Mouse (Mus musculus) embryonic facial prominence, embryonic 14.5 days (tissue): Measurements from ENCODE around the gene Ankrd16. TPM values are rescaled to one million over a fixed set of nuclear protein-coding genes. Genes with fewer than 3 reads are reported as not detected.

ENCODE experiments used
- ATAC-seq: fragments of 200-750 bp; cut with Nextera tagmentation; 2 replicates; pipeline ENCODE4 v1.8.0; 2017; ENCODE audit warnings: low read depth, moderate number of reproducible peaks, moderate TSS enrichment
- DNase-seq: peaks from one replicate; pipeline ENCODE4 v3.0.0-alpha.2; 2015; ENCODE audit warnings: low spot score
- H3K27ac ChIP-seq: fragments of 300-500 bp; sonication (generic); replicated peaks from 2 replicates; pipeline ENCODE4 v1.5.1; 2014; ENCODE audit warnings: low read depth, mild to moderate bottlenecking, low read length, moderate library complexity
- H3K27me3 ChIP-seq: fragments of 300-500 bp; sonication (generic); replicated peaks from 2 replicates; pipeline ENCODE4 v1.6.1; 2014; ENCODE audit warnings: low read length; ENCODE audit not compliant: control insufficient read depth, insufficient read depth
- H3K36me3 ChIP-seq: fragments of 300-500 bp; sonication (generic); 2 replicates; pipeline ENCODE4 v1.6.1; 2014; ENCODE audit warnings: low read length, mixed read lengths; ENCODE audit not compliant: control insufficient read depth, insufficient read depth
- H3K4me1 ChIP-seq: fragments of 300-500 bp; sonication (generic); 2 replicates; pipeline ENCODE4 v1.6.1; 2014; ENCODE audit warnings: antibody characterized with exemption, low read length; ENCODE audit not compliant: control insufficient read depth, insufficient read depth
- H3K4me2 ChIP-seq: fragments of 300-500 bp; sonication (generic); 2 replicates; pipeline ENCODE4 v1.6.1; 2014; ENCODE audit warnings: low read depth, mild to moderate bottlenecking, low read length, moderate library complexity, mixed read lengths
- H3K4me3 ChIP-seq: fragments of 300-500 bp; sonication (generic); 2 replicates; pipeline ENCODE4 v1.5.1; 2014; ENCODE audit warnings: low read depth, mild to moderate bottlenecking, low read length
- H3K9ac ChIP-seq: fragments of 300-500 bp; sonication (generic); 2 replicates; pipeline ENCODE4 v1.6.1; 2014; ENCODE audit warnings: low read depth, mild to moderate bottlenecking, low read length, moderate library complexity, mixed read lengths
- H3K9me3 ChIP-seq: fragments of 300-500 bp; sonication (generic); 2 replicates; pipeline ENCODE4 v1.6.1; 2016; ENCODE audit warnings: low read length; ENCODE audit not compliant: control insufficient read depth
- WGBS: fragments of 180-500 bp; shearing (Covaris S2); extraction: QIAGEN DNeasy Blood & Tissue Kit; methylation state at CpG from one replicate; pipeline ENCODE4 v1.1.7; 2014; 5-methylcytosine and 5-hydroxymethylcytosine counted together
- polyA plus RNA-seq: library from polyadenylated mRNA; unstranded; fragments of >200 nt; fragmentation: Nextera tagmentation; extraction: Ambion mirVana; gene quantifications from 2 replicates; pipeline ENCODE4 v1.2.1, GENCODE M21; 2014

Gene Ankrd16
- polyA plus RNA-seq, 1 experiment from 2014 or later: 22.0 TPM

GRCm38 (mm10) chr2:11794668-11795067 is 17.0 kb downstream of the Ankrd16 start:
- ATAC-seq (no peak), DNase-seq (no peak)
- H3K4me3 ChIP-seq: no peak overlapping the region
- no peaks in the 10 kb centered on the region for H3K4me1 ChIP-seq
- H3K9me3 ChIP-seq: no peaks in the 10 kb centered on the region
- H3K27ac ChIP-seq: no peak overlapping the region
- H3K27me3 ChIP-seq: no peaks in the 10 kb centered on the region
- 73% methylated on average over 4 of the region's 4 CpGs for WGBS
- H3K36me3 ChIP-seq: peaks cover 36% of the 10 kb centered on the region
- no peak overlapping the region for H3K4me2 ChIP-seq
- no peak overlapping the region for H3K9ac ChIP-seq

GRCm38 (mm10) chr2:11797930-11798364 is 20.3 kb downstream of the Ankrd16 start:
- no peak overlapping the region for H3K9ac ChIP-seq
- H3K36me3 ChIP-seq: 0 out of 2 replicates have a peak, but pooled peaks cover 5% of the 10 kb centered on the region
- H3K4me1 ChIP-seq: no peaks in the 10 kb centered on the region
- H3K9me3 ChIP-seq: no peaks in the 10 kb centered on the region
- no peaks in the 10 kb centered on the region for H3K27me3 ChIP-seq
- H3K27ac ChIP-seq: 0 out of 2 replicates have a peak overlapping the region, but pooled peaks have one; percentile 1
- peak; percentile 55 for DNase-seq
- peak; percentile 72; the same call in 1 of the 2 replicates for ATAC-seq
- H3K4me3 ChIP-seq: no peak overlapping the region
- H3K4me2 ChIP-seq: no peak overlapping the region
- WGBS: 25% methylated on average over 5 of the region's 5 CpGs

- DNase-seq (no peak), ATAC-seq (no peak)
- Histone ChIP-seq H3K36me3 (no peaks in the 10 kb centered on the region), H3K4me3 (no peak overlapping the region), H3K9ac (no peak overlapping the region), H3K27ac (no peak overlapping the region), H3K27me3 (no peaks in the 10 kb centered on the region), H3K9me3 (no peaks in the 10 kb centered on the region), H3K4me2 (no peak overlapping the region), H3K4me1 (no peaks in the 10 kb centered on the region)
- WGBS: 76% methylated on average over 2 of the region's 2 CpGs
Measured at GRCm38 (mm10) chr2:11801299-11801930, 23.7 kb downstream of the Ankrd16 start.

Other genes with a start within 250 kb of the Ankrd16 start
- 9.2 and 9.8 TPM in 2 replicates for gene Pfkfb3, start 223.8 kb upstream of the Ankrd16 start, polyA plus RNA-seq
- 128 and 136 TPM in 2 replicates for gene Rbm17, start 173.7 kb upstream of the Ankrd16 start, polyA plus RNA-seq
- gene Gm17490, start 151.6 kb upstream of the Ankrd16 start, polyA plus RNA-seq: not detected in 2 replicates
- not detected in 2 replicates for gene Il2ra, start 135.1 kb upstream of the Ankrd16 start, polyA plus RNA-seq
- 3.2 and 3.5 TPM in 2 replicates for gene Il15ra, start 72.6 kb upstream of the Ankrd16 start, polyA plus RNA-seq
- 136 and 147 TPM in 2 replicates for gene Fbh1, start 294 bp upstream of the Ankrd16 start, polyA plus RNA-seq